Mouse (Mus musculus) brain, embryonic 14.5 days (tissue): ENCODE measurements at regions not wholly inside any gene's neighbourhood (a gene's known extent, or its start where the extent isn't known, plus 50 kb on each side); places are given as distances from the start of the nearest gene placed in this dataset.

Experiments used
- CTCF ChIP-seq: fragments of 200-500 bp; IDR thresholded peaks from 2 replicates; pipeline ENCODE4 v1.5.1; 2012; ENCODE audit warnings: inconsistent platforms, mild to moderate bottlenecking, moderate library complexity, borderline replicate concordance; ENCODE audit not compliant: insufficient read depth, insufficient read length; ENCODE audit errors: extremely low read depth
- POLR2A ChIP-seq: fragments of 200-500 bp; IDR thresholded peaks from 2 replicates; pipeline ENCODE4 v1.6.1; 2012; ENCODE audit warnings: mild to moderate bottlenecking, inconsistent platforms, borderline replicate concordance; ENCODE audit not compliant: poor library complexity, insufficient read depth, insufficient read length, severe bottlenecking; ENCODE audit errors: extremely low read depth

DNA sequence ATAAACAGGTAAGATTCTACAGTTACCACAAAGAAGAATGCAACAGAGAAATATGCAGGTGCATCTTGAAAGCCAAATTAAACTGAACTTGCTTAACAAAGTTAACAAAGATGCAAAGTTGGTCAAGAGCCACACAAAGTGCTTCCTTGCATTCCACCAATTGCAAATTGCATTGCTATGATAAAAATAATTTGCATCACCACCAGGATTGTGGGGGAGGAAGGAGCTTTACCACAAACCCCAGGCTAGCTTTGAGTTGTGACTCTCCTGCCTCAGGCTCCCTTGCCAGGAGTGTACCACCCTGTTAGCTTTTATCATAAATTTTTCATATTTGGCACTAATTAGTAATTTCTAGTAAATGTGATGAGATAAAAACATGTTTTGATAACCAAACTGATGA lies 55.4 kb upstream of the Arhgap11a start:
- TF ChIP-seq CTCF (no peak), POLR2A (no peak)
